Mouse (Mus musculus): ENCODE data around the gene Rad9a.

GRCm38 (mm10) chr19:4230415-4230814, 29.0 kb upstream of the Rad9a start:
- TF ChIP-seq SIN3A (IDR thresholded peaks at IDR 0.05; ENCODE audit: low read length): no peak
- TF ChIP-seq RAD21 (IDR thresholded peaks at IDR 0.05; ENCODE audit: low read depth, low read length): no peak
- TF ChIP-seq HCFC1 (IDR thresholded peaks at IDR 0.05; ENCODE audit: low read depth, low read length): no peak
- TF ChIP-seq POLR2AphosphoS2 (IDR thresholded peaks at IDR 0.05; ENCODE audit: low read length): no peak
